Mouse (Mus musculus): Measurements from ENCODE around the gene Nphp3. TPM values are rescaled to one million over a fixed set of nuclear protein-coding genes. Genes with fewer than 3 reads are reported as not detected.

The Nphp3 gene
- polyA plus RNA-seq, 1 experiment from 2014 or later, result 2.9 TPM

Other genes starting within 250 kb of the Nphp3 start
- gene Tmem108, start 240.7 kb upstream of the Nphp3 start, polyA plus RNA-seq (2015; fragmentation: Nextera tagmentation; extraction: Ambion mirVana), result 42.7 and 50.8 TPM in 2 replicates
- not detected in 2 replicates for gene Gm28305, start 38.1 kb downstream of the Nphp3 start, polyA plus RNA-seq (2015; fragmentation: Nextera tagmentation; extraction: Ambion mirVana)
- gene Uba5, start 60.6 kb downstream of the Nphp3 start, polyA plus RNA-seq (2015; fragmentation: Nextera tagmentation; extraction: Ambion mirVana), result 31.3 and 36.6 TPM in 2 replicates
- gene Acad11, start 60.8 kb downstream of the Nphp3 start, polyA plus RNA-seq (2015; fragmentation: Nextera tagmentation; extraction: Ambion mirVana), result 10.3 and 11.9 TPM in 2 replicates
- 5.5 and 7.8 TPM in 2 replicates for gene Ackr4, start 124.4 kb downstream of the Nphp3 start, polyA plus RNA-seq (2015; fragmentation: Nextera tagmentation; extraction: Ambion mirVana)

Measured in heart, embryonic 15.5 days (tissue).